Mouse (Mus musculus) forebrain, postnatal 0 days (tissue): ENCODE results near the gene Slc35f4. TPM values are rescaled to one million over a fixed set of nuclear protein-coding genes. Genes with fewer than 3 reads are reported as not detected.

Source experiments
- ATAC-seq: fragments of 200-750 bp; cut with Nextera tagmentation; 2 replicates; pipeline ENCODE4 v1.8.0; 2017; ENCODE audit warnings: mild to moderate bottlenecking, moderate library complexity
- DNase-seq: peaks from one replicate; pipeline ENCODE4 v3.0.0-alpha.2; 2015
- H3K27ac ChIP-seq: fragments of 300-500 bp; sonication (generic); 2 replicates; pipeline ENCODE4 v1.5.1; 2014; ENCODE audit warnings: low read depth, mild to moderate bottlenecking, antibody characterized with exemption, low read length, moderate library complexity, mixed read lengths
- H3K27me3 ChIP-seq: fragments of 300-500 bp; sonication (generic); 2 replicates; pipeline ENCODE4 v1.6.1; 2014; ENCODE audit warnings: mild to moderate bottlenecking, low read length, mixed read lengths; ENCODE audit not compliant: insufficient read depth
- H3K36me3 ChIP-seq: fragments of 300-500 bp; sonication (generic); 2 replicates; pipeline ENCODE4 v1.6.1; 2014; ENCODE audit warnings: mild to moderate bottlenecking, moderate library complexity; ENCODE audit not compliant: insufficient read depth
- H3K4me1 ChIP-seq: fragments of 300-500 bp; sonication (generic); 2 replicates; pipeline ENCODE4 v1.6.1; 2014; ENCODE audit warnings: antibody characterized with exemption; ENCODE audit not compliant: insufficient read depth
- H3K4me2 ChIP-seq: fragments of 300-500 bp; sonication (generic); 2 replicates; pipeline ENCODE4 v1.6.1; 2014; ENCODE audit warnings: low read depth, mild to moderate bottlenecking, moderate library complexity
- H3K4me3 ChIP-seq: fragments of 300-500 bp; sonication (generic); 2 replicates; pipeline ENCODE4 v1.5.1; 2014; ENCODE audit warnings: low read depth, low read length, mixed read lengths
- H3K9ac ChIP-seq: fragments of 300-500 bp; sonication (generic); 2 replicates; pipeline ENCODE4 v1.6.1; 2014; ENCODE audit warnings: mild to moderate bottlenecking
- H3K9me3 ChIP-seq: fragments of 300-500 bp; sonication (generic); 2 replicates; pipeline ENCODE4 v1.6.1; 2016; ENCODE audit warnings: low read length
- CTCF ChIP-seq: sonication (generic); IDR thresholded peaks from 2 replicates; pipeline ENCODE4 v1.5.1; 2016; ENCODE audit warnings: antibody characterized with exemption, control low read depth, low read depth
- WGBS: fragments of 180-500 bp; shearing (Covaris S2); extraction: QIAGEN DNeasy Blood & Tissue Kit; methylation state at CpG from one replicate; pipeline ENCODE4 v1.1.7; 2014; 5-methylcytosine and 5-hydroxymethylcytosine counted together
- polyA plus RNA-seq: library from polyadenylated mRNA; unstranded; fragments of >200 nt; fragmentation: Nextera tagmentation; extraction: Ambion mirVana; gene quantifications from 2 replicates; pipeline ENCODE4 v1.2.1, GENCODE M21; 2015
- total RNA-seq: library from RNA; depleted of rRNA; stranded (reverse); fragments of >200 nt; gene quantifications from 2 replicates; pipeline ENCODE4 v1.2.3, GENCODE M21; 2014

Slc35f4 gene
- total and polyA plus RNA-seq, 2 experiments from 2014 or later: 14.9 to 16.1 TPM

- no peaks in the 10 kb centered on the region for H3K4me1 ChIP-seq
- TF ChIP-seq CTCF: no peak
- no peaks in the 10 kb centered on the region for H3K36me3 ChIP-seq
- no peak overlapping the region for H3K4me3 ChIP-seq
- 11% methylated on average over 5 of the region's 5 CpGs for WGBS
- H3K9me3 ChIP-seq: no peaks in the 10 kb centered on the region
- no peak overlapping the region for H3K4me2 ChIP-seq
- no peak overlapping the region for H3K9ac ChIP-seq
- DNase-seq (no peak), ATAC-seq (no peak; the same call in 1 of the 2 replicates)
- no peaks in the 10 kb centered on the region for H3K27me3 ChIP-seq
- no peak overlapping the region for H3K27ac ChIP-seq
These were observed 209.4 kb downstream of the Slc35f4 start for GRCm38 (mm10) chr14:49316493-49316894.

DNA sequence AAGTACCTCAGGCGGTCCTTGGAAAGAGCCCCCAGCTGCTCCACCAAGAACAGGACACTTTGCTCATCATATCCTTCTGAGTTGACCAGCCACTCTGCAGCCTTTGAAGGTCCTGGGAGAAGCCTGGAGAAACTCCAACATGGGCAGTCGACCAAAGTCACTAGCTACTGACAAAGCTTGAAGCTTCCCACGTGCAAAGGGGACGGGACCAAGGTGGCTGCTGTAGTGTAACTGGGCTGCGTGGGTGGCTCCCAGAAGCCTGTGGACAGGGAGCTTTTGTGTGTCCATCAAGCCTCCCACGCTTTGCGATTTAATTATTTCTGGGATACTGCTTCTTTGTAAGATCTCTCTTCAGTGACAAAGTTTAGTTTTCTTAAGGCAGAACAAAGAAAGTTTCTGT is 211.9 kb downstream of the Slc35f4 start:
- WGBS: 25% methylated on average over 7 of the region's 7 CpGs
- H3K27me3 ChIP-seq: no peaks in the 10 kb centered on the region
- TF ChIP-seq CTCF: no peak
- no peak overlapping the region for H3K27ac ChIP-seq
- no peaks in the 10 kb centered on the region for H3K36me3 ChIP-seq
- no peak overlapping the region for H3K9ac ChIP-seq
- no peaks in the 10 kb centered on the region for H3K9me3 ChIP-seq
- no peaks in the 10 kb centered on the region; the same call in 1 of the 2 replicates for H3K4me1 ChIP-seq
- DNase-seq (no peak), ATAC-seq (no peak; the same call in 1 of the 2 replicates)
- H3K4me3 ChIP-seq: no peak overlapping the region
- H3K4me2 ChIP-seq: no peak overlapping the region

DNA sequence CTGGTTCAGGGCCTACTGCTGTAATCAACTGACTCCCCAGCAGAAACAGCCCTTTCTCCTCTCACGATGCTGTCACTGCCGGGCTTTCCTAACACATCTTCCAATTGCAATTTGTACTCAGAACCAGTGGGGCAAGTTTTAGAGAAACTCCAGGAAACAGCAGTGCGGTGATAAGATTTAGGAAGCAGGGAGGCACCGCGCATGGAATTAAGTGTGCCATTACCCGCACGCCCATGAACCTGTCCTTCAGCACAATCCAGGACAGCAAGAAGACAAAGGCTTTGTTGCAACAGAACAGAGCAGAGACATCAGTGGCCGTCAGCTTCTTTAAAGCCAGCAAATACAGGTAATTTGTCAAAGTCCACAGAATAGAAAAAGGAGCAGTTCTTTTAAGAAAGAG is 212.5 kb downstream of the Slc35f4 start:
- DNase-seq (no peak), ATAC-seq (no peak)
- Histone ChIP-seq H3K4me1 (no peaks in the 10 kb centered on the region; the same call in 1 of the 2 replicates), H3K4me3 (no peak overlapping the region), H3K36me3 (no peaks in the 10 kb centered on the region), H3K27ac (no peak overlapping the region), H3K9ac (no peak overlapping the region), H3K27me3 (no peaks in the 10 kb centered on the region), H3K9me3 (no peaks in the 10 kb centered on the region), H3K4me2 (no peak overlapping the region)
- 68% methylated on average over 8 of the region's 8 CpGs for WGBS
- TF ChIP-seq CTCF: no peak

DNA sequence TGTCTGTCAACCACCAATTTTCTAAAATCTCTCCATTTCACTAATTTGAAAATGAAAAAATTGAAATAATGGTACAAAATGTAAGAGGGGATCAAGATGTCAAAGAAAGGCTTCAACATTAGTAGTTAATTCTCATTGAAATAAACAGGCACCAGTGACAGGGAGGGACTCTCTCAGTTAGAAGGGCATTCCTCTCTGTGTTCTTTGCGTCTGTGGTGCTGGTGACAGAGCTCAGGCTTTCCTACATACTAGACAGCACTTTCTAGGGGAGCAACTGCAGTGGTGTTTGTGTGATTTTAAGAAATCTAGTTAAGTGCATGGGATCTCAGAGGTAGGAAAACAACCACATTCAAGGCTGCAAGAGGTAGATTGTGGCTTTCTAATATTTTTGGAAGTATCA is 214.3 kb downstream of the Slc35f4 start:
- no peak overlapping the region for H3K27ac ChIP-seq
- H3K4me2 ChIP-seq: no peak overlapping the region
- no peak overlapping the region for H3K9ac ChIP-seq
- TF ChIP-seq CTCF: no peak
- H3K9me3 ChIP-seq: no peaks in the 10 kb centered on the region
- no peaks in the 10 kb centered on the region; the same call in 1 of the 2 replicates for H3K4me1 ChIP-seq
- DNase-seq: peak; percentile 22
- H3K27me3 ChIP-seq: no peaks in the 10 kb centered on the region
- no peaks in the 10 kb centered on the region for H3K36me3 ChIP-seq
- peak; percentile 40; the same call in 1 of the 2 replicates for ATAC-seq
- WGBS: 30% methylated on average over 1 of the region's 1 CpGs
- H3K4me3 ChIP-seq: no peak overlapping the region

DNA sequence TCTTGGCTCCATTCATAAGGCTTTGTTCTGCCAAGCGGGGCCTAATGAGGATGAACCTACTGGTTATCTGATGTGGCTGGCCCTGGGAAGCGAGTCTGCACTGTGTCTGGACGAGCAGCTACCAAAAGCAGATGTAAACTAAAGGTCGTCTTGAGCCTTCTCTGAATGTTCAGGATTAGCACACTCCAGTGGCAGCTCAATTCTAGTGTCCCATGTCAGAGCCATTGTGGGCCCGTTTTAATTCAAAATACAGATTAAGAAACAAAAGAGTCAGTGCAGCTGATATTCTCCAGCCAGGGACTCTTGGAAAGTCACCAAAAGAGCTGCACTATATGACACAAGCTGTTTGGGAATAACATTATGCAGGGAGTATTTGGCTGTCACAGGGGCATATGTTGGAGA is 214.8 kb downstream of the Slc35f4 start:
- ATAC-seq: peak; percentile 72
- DNase-seq: peak; percentile 44
- no peak overlapping the region for H3K4me3 ChIP-seq
- H3K36me3 ChIP-seq: no peaks in the 10 kb centered on the region
- H3K4me1 ChIP-seq: no peaks in the 10 kb centered on the region; the same call in 1 of the 2 replicates
- WGBS: 8% methylated on average over 5 of the region's 5 CpGs
- TF ChIP-seq CTCF: no peak
- H3K9ac ChIP-seq: no peak overlapping the region
- no peaks in the 10 kb centered on the region for H3K27me3 ChIP-seq
- H3K27ac ChIP-seq: no peak overlapping the region
- no peak overlapping the region for H3K4me2 ChIP-seq
- H3K9me3 ChIP-seq: no peaks in the 10 kb centered on the region

GRCm38 (mm10) chr14:49309670-49310069 is 216.2 kb downstream of the Slc35f4 start:
- H3K36me3 ChIP-seq: no peaks in the 10 kb centered on the region
- no peak for TF ChIP-seq CTCF
- no peaks in the 10 kb centered on the region for H3K9me3 ChIP-seq
- DNase-seq (no peak), ATAC-seq (no peak)
- no peak overlapping the region for H3K4me2 ChIP-seq
- no peak overlapping the region for H3K9ac ChIP-seq
- WGBS: 80% methylated on average over 2 of the region's 2 CpGs
- no peak overlapping the region for H3K4me3 ChIP-seq
- H3K27ac ChIP-seq: no peak overlapping the region
- H3K27me3 ChIP-seq: no peaks in the 10 kb centered on the region
- H3K4me1 ChIP-seq: no peaks in the 10 kb centered on the region; the same call in 1 of the 2 replicates

DNA sequence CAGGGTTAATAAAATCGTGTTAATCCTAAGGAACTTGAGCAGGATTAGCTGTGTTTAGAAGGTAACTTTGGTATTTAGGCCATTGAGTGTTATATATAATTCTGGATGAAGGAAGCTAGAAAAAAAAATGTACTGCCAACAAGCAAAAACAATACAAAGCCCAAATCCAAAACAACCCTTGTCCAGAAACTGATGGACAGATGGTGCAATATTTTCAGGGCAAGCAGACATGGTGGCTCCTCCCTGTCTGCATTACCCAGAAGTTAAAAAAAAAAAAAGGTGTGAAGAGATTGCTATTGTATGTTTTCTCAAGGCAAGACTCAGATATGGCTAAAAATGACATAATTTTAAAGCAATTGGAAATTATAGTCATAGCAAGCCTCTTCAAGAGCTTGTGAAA is 217.3 kb downstream of the Slc35f4 start:
- Histone ChIP-seq H3K27ac (no peak overlapping the region), H3K9ac (no peak overlapping the region), H3K9me3 (no peaks in the 10 kb centered on the region), H3K4me3 (no peak overlapping the region), H3K27me3 (no peaks in the 10 kb centered on the region), H3K4me2 (no peak overlapping the region), H3K36me3 (no peaks in the 10 kb centered on the region), H3K4me1 (no peaks in the 10 kb centered on the region; the same call in 1 of the 2 replicates)
- ATAC-seq (no peak), DNase-seq (no peak)
- 62% methylated on average over 1 of the region's 1 CpGs for WGBS
- no peak for TF ChIP-seq CTCF
